Mouse (Mus musculus) spleen, adult 2 months (tissue): ENCODE measurements at regions not wholly inside any gene's neighbourhood (a gene's known extent, or its start where the extent isn't known, plus 50 kb on each side); places are given as distances from the start of the nearest gene placed in this dataset.

Source experiments
- DNase-seq, 2 experiments: peaks; one replicate each; pipeline versions ENCODE4 v3.0.0 to v3.0.0-alpha.2; 2012 to 2021; ENCODE audit warnings: low spot score in 2 of 2, low read depth in 1 of 2
- H3K27ac ChIP-seq: fragments of 200-500 bp; 2 replicates; pipeline ENCODE4 v1.5.1; 2012; ENCODE audit warnings: low read length, inconsistent platforms; ENCODE audit not compliant: insufficient read depth
- H3K27me3 ChIP-seq: fragments of 200-500 bp; 2 replicates; pipeline ENCODE4 v1.6.1; 2012; ENCODE audit warnings: mild to moderate bottlenecking, moderate library complexity, low read length, inconsistent platforms; ENCODE audit not compliant: control insufficient read depth, insufficient read depth
- H3K36me3 ChIP-seq: fragments of 200-500 bp; 2 replicates; pipeline ENCODE4 v1.6.1; 2012; ENCODE audit warnings: mild to moderate bottlenecking, low read length, inconsistent platforms; ENCODE audit not compliant: control insufficient read depth, insufficient read depth
- H3K4me1 ChIP-seq: fragments of 200-500 bp; 2 replicates; pipeline ENCODE4 v1.6.1; 2011; ENCODE audit warnings: inconsistent platforms; ENCODE audit not compliant: control insufficient read depth, insufficient read depth, insufficient read length
- H3K4me3 ChIP-seq: fragments of 200-500 bp; 2 replicates; pipeline ENCODE4 v1.5.1; 2011; ENCODE audit warnings: mild to moderate bottlenecking, inconsistent platforms; ENCODE audit not compliant: insufficient read depth, insufficient read length; ENCODE audit errors: extremely low read depth
- CTCF ChIP-seq: fragments of 200-500 bp; IDR thresholded peaks from 2 replicates; pipeline ENCODE4 v1.5.1; 2011; ENCODE audit warnings: mild to moderate bottlenecking, inconsistent platforms; ENCODE audit not compliant: insufficient read depth, insufficient read length, insufficient replicate concordance; ENCODE audit errors: extremely low read depth
- POLR2A ChIP-seq: fragments of 200-500 bp; IDR thresholded peaks from 2 replicates; pipeline ENCODE4 v1.6.1; 2011; ENCODE audit warnings: low read depth, low read length, inconsistent platforms
- WGBS: fragments of 180-500 bp; shearing (Covaris S2); methylation state at CpG from one replicate; pipeline ENCODE4 v1.1.7; 2018; 5-methylcytosine and 5-hydroxymethylcytosine counted together

DNA sequence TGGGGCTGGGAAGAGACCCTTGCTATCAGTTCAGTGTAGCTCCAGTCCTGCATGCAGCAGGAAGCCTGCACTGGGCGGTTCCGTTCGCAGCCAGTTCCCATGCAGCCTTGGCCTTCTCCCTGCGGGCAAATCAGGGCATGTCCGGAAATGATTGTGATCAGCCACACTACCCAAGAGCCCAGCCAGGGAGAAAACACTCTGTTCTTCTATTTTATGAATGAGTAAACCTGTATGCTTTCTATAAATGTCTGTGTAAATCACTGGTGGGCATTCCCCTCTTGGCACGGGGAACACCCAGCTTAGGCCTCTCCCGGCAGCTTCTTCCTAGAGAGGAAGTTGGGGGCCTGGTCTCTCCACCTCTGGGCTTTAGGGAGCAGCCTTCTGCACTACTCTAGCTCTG is 205.8 kb downstream of the Sox9 start:
- Histone ChIP-seq H3K36me3 (no peaks in the 10 kb centered on the region), H3K4me1 (no peaks in the 10 kb centered on the region), H3K4me3 (no peak overlapping the region), H3K27ac (no peak overlapping the region), H3K27me3 (no peaks in the 10 kb centered on the region)
- TF ChIP-seq CTCF (no peak), POLR2A (no peak)
- no peak for DNase-seq
- 38% methylated on average over 7 of the region's 7 CpGs for WGBS

DNA sequence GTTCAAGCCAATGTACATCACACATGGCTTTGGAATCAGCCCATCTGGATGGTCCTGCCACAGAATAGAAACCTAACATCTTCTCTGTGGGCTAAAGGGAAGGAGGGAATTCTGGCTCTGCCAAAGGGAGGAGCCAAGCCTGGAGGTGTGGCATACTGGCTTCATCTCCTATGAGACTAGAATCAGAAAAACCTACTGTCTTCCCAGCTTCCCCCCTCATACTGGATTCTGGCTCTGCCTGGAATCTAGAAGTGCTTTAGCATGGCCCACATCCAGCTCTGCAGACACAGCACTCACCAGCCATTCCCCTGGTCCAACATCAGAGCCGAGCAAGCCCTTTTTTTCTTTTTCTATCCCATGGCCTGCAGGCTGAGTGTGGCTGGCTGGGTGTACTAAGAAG is 206.9 kb downstream of the Sox9 start:
- TF ChIP-seq CTCF (no peak), POLR2A (no peak)
- H3K4me1 ChIP-seq: no peaks in the 10 kb centered on the region
- no peaks in the 10 kb centered on the region for H3K27me3 ChIP-seq
- no peak overlapping the region for H3K4me3 ChIP-seq
- no peaks in the 10 kb centered on the region for H3K36me3 ChIP-seq
- no peak for DNase-seq
- H3K27ac ChIP-seq: no peak overlapping the region
- WGBS: 88% methylated on average over 1 of the region's 1 CpGs

DNA sequence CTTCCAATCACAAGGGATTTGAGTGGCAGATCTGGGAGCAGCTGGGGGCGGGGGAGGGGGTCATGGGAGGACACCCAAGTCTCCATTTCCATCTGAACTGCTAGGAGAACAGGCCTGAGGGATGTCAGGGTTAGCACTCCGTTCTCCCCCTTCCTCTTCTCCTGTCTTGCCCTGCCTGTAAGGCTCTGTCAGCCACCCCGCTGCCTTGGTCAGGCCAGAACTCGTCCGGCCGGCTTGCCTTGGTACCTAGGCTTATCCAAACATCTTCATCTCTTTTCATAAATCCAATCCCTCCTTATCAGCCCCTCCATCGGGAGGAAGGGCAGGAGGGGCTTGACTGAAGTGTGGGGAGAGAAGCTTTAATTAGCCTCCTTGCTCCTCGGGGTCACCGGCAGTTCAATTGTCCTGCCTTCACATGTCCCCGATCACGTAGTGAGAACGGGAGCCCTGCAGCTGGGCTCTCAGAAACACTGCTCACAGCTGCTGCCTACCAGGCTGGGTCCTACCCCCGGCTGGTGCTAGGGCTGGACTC is 208.0 kb downstream of the Sox9 start:
- Histone ChIP-seq H3K36me3 (no peaks in the 10 kb centered on the region), H3K27ac (no peak overlapping the region), H3K4me1 (no peaks in the 10 kb centered on the region), H3K4me3 (no peak overlapping the region), H3K27me3 (no peaks in the 10 kb centered on the region)
- 82% methylated on average over 13 of the region's 13 CpGs for WGBS
- no peak for DNase-seq
- no peak for TF ChIP-seq POLR2A
- no peak for TF ChIP-seq CTCF

DNA sequence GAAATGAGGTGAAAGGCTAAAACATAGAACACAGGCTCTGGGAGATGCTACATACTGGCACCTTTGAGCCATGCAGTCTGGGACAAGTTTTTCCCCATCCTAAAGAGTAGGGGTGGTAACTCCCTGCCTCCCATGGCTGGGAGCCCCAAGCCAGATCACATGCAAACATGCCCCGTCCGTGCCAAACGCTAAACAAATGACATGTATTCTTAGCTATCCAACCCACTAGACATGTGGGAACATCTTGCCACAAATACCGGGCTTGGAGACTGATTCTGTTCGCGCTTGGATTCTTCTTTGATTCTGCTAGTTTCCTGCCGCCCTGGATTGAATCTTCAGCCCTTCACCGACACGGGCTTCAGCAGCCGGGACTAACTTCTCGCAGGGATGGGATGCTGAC is 208.7 kb downstream of the Sox9 start:
- no peak for DNase-seq
- Histone ChIP-seq H3K36me3 (no peaks in the 10 kb centered on the region), H3K27me3 (no peaks in the 10 kb centered on the region), H3K27ac (no peak overlapping the region), H3K4me3 (no peak overlapping the region), H3K4me1 (no peaks in the 10 kb centered on the region)
- TF ChIP-seq CTCF (no peak), POLR2A (no peak)
- 96% methylated on average over 11 of the region's 11 CpGs for whole genome bisulfite sequencing

DNA sequence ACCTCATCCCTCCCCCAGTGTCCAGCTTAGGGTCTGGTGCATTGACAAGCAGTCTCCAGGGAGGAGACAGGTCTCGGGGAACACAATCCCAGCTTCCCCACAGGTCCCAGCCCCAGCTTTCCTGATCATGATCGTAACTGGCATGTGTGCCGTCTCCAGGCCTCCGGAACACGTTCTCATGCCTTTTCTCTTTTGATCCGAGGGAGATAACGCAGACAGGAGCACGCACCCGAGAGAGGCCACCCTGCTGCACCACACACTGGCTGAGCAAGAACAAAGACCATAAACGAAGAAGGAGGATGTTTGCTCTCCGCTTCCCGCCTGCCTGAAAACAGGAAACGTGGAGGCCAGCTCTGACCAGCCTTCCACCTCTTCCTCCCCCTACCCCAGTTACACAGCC is 209.8 kb downstream of the Sox9 start:
- Histone ChIP-seq H3K4me3 (no peak overlapping the region), H3K36me3 (no peaks in the 10 kb centered on the region), H3K27me3 (no peaks in the 10 kb centered on the region), H3K27ac (no peak overlapping the region), H3K4me1 (no peaks in the 10 kb centered on the region)
- DNase-seq: no peak
- WGBS: 27% methylated on average over 13 of the region's 13 CpGs
- TF ChIP-seq POLR2A: no peak
- no peak for TF ChIP-seq CTCF

DNA sequence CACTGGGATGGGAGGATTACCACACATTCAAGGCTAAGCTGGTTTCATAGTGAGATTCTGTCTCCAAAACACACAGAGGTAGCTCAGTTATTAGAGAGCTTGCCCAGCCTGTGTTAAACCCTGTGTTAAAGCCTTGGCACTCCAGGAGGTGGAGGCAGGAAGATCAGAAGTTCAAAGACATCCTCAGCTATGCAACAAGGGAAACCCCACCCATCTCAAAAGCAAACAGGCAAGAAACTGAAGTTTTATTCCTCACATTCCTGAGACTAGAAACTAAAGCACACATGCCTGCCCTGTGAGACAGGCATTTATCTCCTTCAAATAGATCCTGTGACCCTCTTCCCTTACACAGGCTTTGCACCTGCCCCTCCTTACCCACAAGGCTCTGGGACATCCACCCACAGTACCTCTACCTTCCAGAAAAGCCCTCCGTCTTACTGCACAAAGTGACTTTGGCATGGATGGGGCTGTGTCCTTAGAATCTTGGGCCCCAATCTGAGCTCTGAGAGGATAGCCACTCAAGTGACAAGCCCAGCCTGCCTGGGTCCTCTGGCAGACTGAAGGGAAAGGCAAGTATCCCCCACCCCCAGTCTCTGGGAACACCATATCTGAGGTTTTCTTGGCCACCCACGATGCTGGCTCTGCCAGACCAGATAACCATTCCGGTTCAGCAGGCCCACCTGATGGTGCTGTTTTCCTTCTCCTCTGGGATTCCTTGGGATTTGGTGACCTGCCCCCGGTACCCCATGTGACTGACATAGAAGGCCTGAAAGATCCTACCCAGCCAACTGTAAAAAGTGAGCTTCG is 217.0 kb downstream of the Sox9 start:
- H3K27me3 ChIP-seq: no peaks in the 10 kb centered on the region
- 63% methylated on average over 5 of the region's 5 CpGs for WGBS
- H3K4me3 ChIP-seq: no peak overlapping the region
- H3K27ac ChIP-seq: no peak overlapping the region
- H3K36me3 ChIP-seq: no peaks in the 10 kb centered on the region
- TF ChIP-seq POLR2A (no peak), CTCF (no peak)
- DNase-seq: no peak
- H3K4me1 ChIP-seq: no peaks in the 10 kb centered on the region

DNA sequence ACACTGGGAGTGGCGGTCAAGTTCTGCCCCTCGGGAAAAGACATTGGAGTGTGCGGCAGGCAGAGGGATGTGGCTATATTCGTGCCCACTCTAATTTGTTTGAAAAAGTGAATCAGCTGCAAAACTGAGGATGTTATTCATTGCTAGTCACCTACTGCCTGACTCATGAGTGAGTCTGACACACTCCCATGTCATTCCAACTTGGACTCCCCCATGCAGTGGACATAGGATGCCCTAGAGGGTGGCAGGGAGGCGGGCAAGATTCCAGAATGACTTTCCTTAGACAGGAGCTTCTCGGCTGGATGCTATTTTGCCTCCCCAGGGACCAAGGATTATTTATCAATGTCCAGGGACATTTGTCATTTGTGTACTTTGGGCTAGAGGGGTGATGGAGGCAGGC is 219.0 kb downstream of the Sox9 start:
- Histone ChIP-seq H3K27me3 (no peaks in the 10 kb centered on the region), H3K4me1 (no peaks in the 10 kb centered on the region), H3K4me3 (no peak overlapping the region), H3K27ac (no peak overlapping the region), H3K36me3 (no peaks in the 10 kb centered on the region)
- TF ChIP-seq POLR2A (no peak), CTCF (no peak)
- DNase-seq: no peak
- 85% methylated on average over 6 of the region's 6 CpGs for WGBS

DNA sequence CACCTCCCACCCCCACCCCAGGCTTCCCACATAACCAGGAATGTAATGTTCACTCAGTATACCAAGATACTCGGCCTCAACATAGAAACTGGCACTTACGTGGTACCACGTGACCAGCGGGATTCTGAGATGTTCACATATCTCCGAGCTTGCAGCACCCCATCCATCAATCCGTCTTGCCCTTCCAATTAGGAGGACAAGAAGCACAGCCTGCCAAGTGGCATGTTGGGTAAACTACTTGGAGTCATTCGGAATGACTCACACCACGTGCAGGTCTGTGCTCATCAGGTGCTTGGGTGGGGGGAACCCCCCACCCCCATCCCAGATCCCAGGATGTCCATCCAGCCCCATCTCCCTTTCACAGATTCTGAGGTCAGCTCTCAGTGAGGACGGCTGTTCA is 223.9 kb downstream of the Sox9 start:
- no peaks in the 10 kb centered on the region for H3K4me1 ChIP-seq
- 88% methylated on average over 9 of the region's 9 CpGs for WGBS
- H3K27me3 ChIP-seq: no peaks in the 10 kb centered on the region
- no peak overlapping the region for H3K27ac ChIP-seq
- TF ChIP-seq CTCF (no peak), POLR2A (no peak)
- H3K36me3 ChIP-seq: no peaks in the 10 kb centered on the region
- DNase-seq: no peak
- H3K4me3 ChIP-seq: no peak overlapping the region
